Mouse (Mus musculus) CH12.LX (cell line): ENCODE results near the gene Mtm1. TPM values are rescaled to one million over a fixed set of nuclear protein-coding genes. Genes with fewer than 3 reads are reported as not detected.

Source experiments
- DNase-seq: peaks from one replicate; pipeline ENCODE4 v3.0.0-alpha.2; 2013; ENCODE audit errors: extremely low read depth
- H3K27ac ChIP-seq: 2 replicates; pipeline ENCODE4 v1.5.1; 2012; ENCODE audit warnings: low read depth, mild to moderate bottlenecking, control low read depth, moderate library complexity; ENCODE audit not compliant: insufficient read depth
- H3K27me3 ChIP-seq: replicated peaks from 2 replicates; pipeline ENCODE3; 2012; ENCODE audit warnings: inconsistent platforms
- H3K36me3 ChIP-seq, 2 experiments: replicated peaks in 1 of 2; 2 replicates each; pipeline versions ENCODE3 to v1.6.1; 2012; ENCODE audit warnings: inconsistent platforms in 1 of 2, low read length in 1 of 2, mild to moderate bottlenecking in 1 of 2, mixed read lengths in 1 of 2, moderate library complexity in 1 of 2; ENCODE audit not compliant: control insufficient read depth in 1 of 2, insufficient read depth in 1 of 2
- H3K4me1 ChIP-seq, 2 experiments: 2 replicates each; pipeline ENCODE4 v1.6.1; 2012; ENCODE audit warnings: inconsistent platforms in 1 of 2, moderate library complexity in 1 of 2; ENCODE audit not compliant: insufficient read depth in 2 of 2, control insufficient read depth in 1 of 2
- H3K4me2 ChIP-seq: 2 replicates; pipeline ENCODE4 v1.6.1; 2012; ENCODE audit warnings: low read depth, mild to moderate bottlenecking, control low read depth; ENCODE audit not compliant: poor library complexity, insufficient read depth, severe bottlenecking
- H3K4me3 ChIP-seq, 3 experiments: fragments of 150-350 bp in 1 of 3; sonication (generic) in 1 of 3; replicated peaks in 1 of 3; 2 replicates each; pipeline versions ENCODE3 to v1.5.1; 2011 to 2012; ENCODE audit warnings: low read depth in 2 of 3, low read length in 2 of 3, mild to moderate bottlenecking in 2 of 3, moderate library complexity in 2 of 3, control low read depth in 1 of 3, improper control_type of control experiment in 1 of 3, inconsistent platforms in 1 of 3, mixed read lengths in 1 of 3; ENCODE audit not compliant: poor library complexity in 1 of 3
- H3K79me2 ChIP-seq: replicated peaks from 2 replicates; pipeline ENCODE4 v1.6.1; 2012; ENCODE audit warnings: mild to moderate bottlenecking, moderate library complexity; ENCODE audit not compliant: control insufficient read depth, poor library complexity, insufficient read depth, severe bottlenecking; ENCODE audit errors: extremely low read depth
- H3K9ac ChIP-seq: 2 replicates; pipeline ENCODE4 v1.6.1; 2012; ENCODE audit warnings: low read depth, mild to moderate bottlenecking, control low read depth, moderate library complexity; ENCODE audit not compliant: insufficient read depth
- H3K9me3 ChIP-seq: replicated peaks from 2 replicates; pipeline ENCODE3; 2012; ENCODE audit warnings: low read length, inconsistent platforms, mixed read lengths
- CHD2 ChIP-seq: IDR thresholded peaks from 2 replicates; pipeline ENCODE4 v1.6.1; 2011; ENCODE audit warnings: low read length, improper control_type of control experiment
- EP300 ChIP-seq: IDR thresholded peaks from 2 replicates; pipeline ENCODE4 v1.6.1; 2011; ENCODE audit warnings: low read length, improper control_type of control experiment
- ETS1 ChIP-seq: conservative IDR thresholded peaks from 2 replicates; pipeline ENCODE4 v1.6.1; 2012; ENCODE audit warnings: low read depth, mild to moderate bottlenecking, inconsistent platforms, low read length, improper control_type of control experiment, moderate library complexity
- GABPA ChIP-seq: IDR thresholded peaks from 2 replicates; pipeline ENCODE4 v1.6.1; 2012; ENCODE audit warnings: low read depth, low read length, improper control_type of control experiment, inconsistent platforms; ENCODE audit not compliant: insufficient replicate concordance
- KAT2A ChIP-seq: IDR thresholded peaks from 2 replicates; pipeline ENCODE4 v1.6.1; 2012; ENCODE audit warnings: low read length, improper control_type of control experiment, inconsistent platforms; ENCODE audit not compliant: insufficient replicate concordance
- MAX ChIP-seq: IDR thresholded peaks from 2 replicates; pipeline ENCODE4 v1.6.1; 2011; ENCODE audit warnings: low read length, improper control_type of control experiment
- MAZ ChIP-seq: IDR thresholded peaks from 2 replicates; pipeline ENCODE4 v1.6.1; 2012; ENCODE audit warnings: low read depth, mild to moderate bottlenecking, inconsistent platforms, low read length, improper control_type of control experiment, moderate library complexity
- MEF2A ChIP-seq: IDR thresholded peaks from 2 replicates; pipeline ENCODE4 v1.6.1; 2014; ENCODE audit warnings: low read depth, mild to moderate bottlenecking, inconsistent platforms, low read length, improper control_type of control experiment, borderline replicate concordance
- NELFE ChIP-seq: IDR thresholded peaks from 2 replicates; pipeline ENCODE4 v1.6.1; 2011; ENCODE audit warnings: low read depth, low read length, improper control_type of control experiment
- NRF1 ChIP-seq: IDR thresholded peaks from 2 replicates; pipeline ENCODE4 v1.6.1; 2014; ENCODE audit warnings: low read depth, mild to moderate bottlenecking, inconsistent platforms, low read length, improper control_type of control experiment, moderate library complexity
- PAX5 ChIP-seq: IDR thresholded peaks from 2 replicates; pipeline ENCODE4 v1.6.1; 2012; ENCODE audit warnings: low read length, inconsistent platforms, mixed read lengths
- POLR2A ChIP-seq: IDR thresholded peaks from 2 replicates; pipeline ENCODE4 v1.6.1; 2011; ENCODE audit warnings: low read depth, mild to moderate bottlenecking, improper control_type of control experiment, low read length
- SIN3A ChIP-seq: IDR thresholded peaks from 2 replicates; pipeline ENCODE4 v1.6.1; 2012; ENCODE audit warnings: low read length, improper control_type of control experiment, inconsistent platforms
- TBP ChIP-seq: conservative IDR thresholded peaks from 2 replicates; pipeline ENCODE4 v1.6.1; 2011; ENCODE audit warnings: low read depth, low read length, improper control_type of control experiment
- TCF12 ChIP-seq: IDR thresholded peaks from 2 replicates; pipeline ENCODE4 v1.6.1; 2014; ENCODE audit warnings: low read depth, mild to moderate bottlenecking, inconsistent platforms, low read length, improper control_type of control experiment
- USF1 ChIP-seq: IDR thresholded peaks from 2 replicates; pipeline ENCODE4 v1.6.1; 2014; ENCODE audit warnings: low read depth, mild to moderate bottlenecking, inconsistent platforms, low read length, improper control_type of control experiment
- USF2 ChIP-seq: conservative IDR thresholded peaks from 2 replicates; pipeline ENCODE4 v1.6.1; 2011; ENCODE audit warnings: low read depth, low read length, improper control_type of control experiment
- ZMIZ1 ChIP-seq: IDR thresholded peaks from 2 replicates; pipeline ENCODE4 v1.6.1; 2012; ENCODE audit warnings: low read depth, mild to moderate bottlenecking, inconsistent platforms, low read length, improper control_type of control experiment
- dilution Hi-C: fragments of 300-500 bp; cut with MboI; formaldehyde crosslinking; loops from 2 replicates; pipeline ENCODE4 v1.14.3; 2020; ENCODE audit warnings: low sequenced_read_pairs; ENCODE audit not compliant: extremely low pct_unique_long_range_greater_than_20kb, extremely low pct_ligation_motif_present
- in situ Hi-C: fragments of 300-500 bp; cut with MboI; formaldehyde crosslinking; loops from 3 replicates; pipeline ENCODE4 v1.14.3; 2019; ENCODE audit warnings: low sequenced_read_pairs, low pct_ligation_motif_present, low pct_unique_long_range_greater_than_20kb, mixed read lengths
- polyA plus RNA-seq: library from polyadenylated mRNA; unstranded; fragments of >175 nt; gene quantifications from 2 replicates; pipeline ENCODE4 v1.2.1, GENCODE M21; 2012; ENCODE audit warnings: low read depth; ENCODE audit not compliant: insufficient read length
- total RNA-seq, 2 experiments: library from RNA; depleted of rRNA; stranded (reverse); fragments of 300-350 nt in 1 of 2; fragments of >200 nt in 1 of 2; gene quantifications; 2 replicates each; pipeline ENCODE4 v1.2.3; 2012 to 2014

Mtm1 gene
- total and polyA plus RNA-seq, 3 experiments: 2.2 to 4.7 (median 3.5) TPM

DNA sequence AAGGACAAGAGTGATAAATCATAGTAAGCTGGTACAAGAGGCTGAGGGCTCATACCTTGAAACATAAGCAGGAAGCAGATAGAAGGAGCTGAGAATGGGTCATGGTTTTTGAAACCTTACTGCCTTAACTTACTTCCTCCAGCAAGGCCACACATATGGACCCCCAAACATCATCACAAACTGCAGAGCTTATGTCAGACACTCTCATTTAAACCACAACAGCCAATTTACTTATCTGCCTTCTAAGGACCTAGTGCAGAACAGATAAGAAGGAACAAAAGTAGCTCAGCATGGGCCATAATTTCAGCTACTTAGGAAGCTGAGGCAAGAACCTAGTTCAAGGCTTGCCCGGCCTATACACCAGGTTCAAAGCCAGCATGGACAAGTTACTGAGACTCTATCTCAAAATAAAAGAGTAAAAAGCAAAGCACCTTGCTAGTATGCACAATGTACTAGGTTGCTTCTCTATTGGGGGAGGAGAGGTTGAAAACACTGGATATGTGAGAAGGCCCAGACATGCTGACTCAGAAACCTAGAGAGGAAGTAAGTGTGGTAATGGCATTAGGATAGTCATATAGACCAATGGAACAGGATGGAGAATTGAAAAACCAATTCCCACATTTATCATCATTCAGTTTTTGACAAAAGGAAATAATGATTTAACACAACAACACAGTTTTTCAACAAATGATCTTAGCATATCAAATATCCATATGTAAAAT, 4.6 kb upstream of the Mtm1 start:
- Histone ChIP-seq H3K4me2 (no peak overlapping the region), H3K4me3 (no peak overlapping the region), H3K9ac (no peak overlapping the region), H3K4me1 (peaks cover 0 to 8% of the 10 kb centered on the region in 2 experiments; a peak in 2 of 4 replicates), H3K36me3 (no peaks in the 10 kb centered on the region), H3K9me3 (no peaks in the 10 kb centered on the region), H3K27me3 (no peaks in the 10 kb centered on the region), H3K27ac (no peak overlapping the region), H3K79me2 (no peaks in the 10 kb centered on the region)
- in situ Hi-C loops (no loop called here), dilution Hi-C loops (no loop called here)
- DNase-seq: peak; percentile 38
- no peak for TF ChIP-seq CHD2
- TF ChIP-seq ETS1: no peak
- no peak for TF ChIP-seq USF1
- no peak for TF ChIP-seq GABPA
- no peak for TF ChIP-seq EP300
- TF ChIP-seq TBP: no peak
- TF ChIP-seq NRF1: no peak

DNA sequence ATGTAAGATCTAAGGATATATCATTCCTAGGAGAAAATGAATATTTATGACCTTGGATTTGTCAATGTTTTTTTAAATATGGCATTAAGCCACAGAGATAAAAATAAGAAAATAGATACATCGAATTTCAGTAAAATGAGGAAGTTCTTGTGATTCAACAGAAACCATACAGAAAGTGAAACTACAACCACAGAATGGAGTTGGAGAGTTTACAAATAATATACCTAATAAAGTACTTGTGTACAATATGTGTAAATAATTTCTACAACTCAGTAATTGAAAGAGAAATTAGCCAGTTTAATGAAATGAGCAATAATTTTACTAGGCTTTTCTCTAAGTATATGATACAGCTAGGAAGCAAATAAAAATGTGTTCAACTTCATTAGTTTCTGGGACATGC, 4.0 kb upstream of the Mtm1 start:
- peaks cover 0 to 8% of the 10 kb centered on the region in 2 experiments; a peak in 2 of 4 replicates for H3K4me1 ChIP-seq
- no peak overlapping the region for H3K4me2 ChIP-seq
- dilution Hi-C loops: no loop called here
- peak; percentile 16 for DNase-seq
- TF ChIP-seq NRF1 (no peak), EP300 (peak; percentile 73)
- in situ Hi-C loops: no loop called here
- no peaks in the 10 kb centered on the region for H3K79me2 ChIP-seq
- H3K4me3 ChIP-seq: no peak overlapping the region
- no peaks in the 10 kb centered on the region for H3K36me3 ChIP-seq
- no peak overlapping the region for H3K9ac ChIP-seq
- H3K27me3 ChIP-seq: no peaks in the 10 kb centered on the region
- no peaks in the 10 kb centered on the region for H3K9me3 ChIP-seq
- no peak overlapping the region for H3K27ac ChIP-seq

DNA sequence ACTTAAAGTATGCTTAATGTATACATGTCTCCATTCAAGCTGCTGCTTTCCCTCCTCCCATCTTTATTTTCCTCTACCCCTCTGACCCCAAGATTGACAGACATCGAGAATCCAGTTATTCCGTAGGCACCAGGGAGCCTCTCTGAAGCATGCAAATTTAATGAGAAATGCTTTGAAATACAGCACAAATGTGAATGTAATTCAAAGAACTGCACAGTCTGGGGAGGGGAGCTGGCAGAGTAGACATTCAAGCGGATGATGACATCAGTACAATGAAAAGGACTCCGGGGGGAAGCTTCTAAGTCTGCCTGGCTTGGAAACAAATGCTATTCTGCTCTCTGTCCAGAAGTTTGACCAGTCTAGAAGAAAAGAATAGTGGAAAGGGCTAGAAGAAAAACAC, 2.3 kb downstream of the Mtm1 start:
- Histone ChIP-seq H3K9ac (no peak overlapping the region), H3K36me3 (no peaks in the 10 kb centered on the region), H3K9me3 (no peaks in the 10 kb centered on the region), H3K27ac (no peak overlapping the region), H3K27me3 (no peaks in the 10 kb centered on the region), H3K4me2 (no peak overlapping the region), H3K4me3 (no peak overlapping the region), H3K79me2 (no peaks in the 10 kb centered on the region), H3K4me1 (no peaks in the 10 kb centered on the region)
- TF ChIP-seq SIN3A (no peak), GABPA (no peak), PAX5 (no peak), MAX (no peak), CHD2 (no peak), TCF12 (no peak), MAZ (no peak), NELFE (no peak), MEF2A (no peak), USF2 (no peak), POLR2A (no peak), ZMIZ1 (no peak), KAT2A (no peak)
- no peak for DNase-seq
- dilution Hi-C loops: no loop called here
- in situ Hi-C loops: no loop called here
